Mouse (Mus musculus) hindbrain, embryonic 13.5 days (tissue): Measurements from ENCODE around the gene Qrich1. TPM values are rescaled to one million over a fixed set of nuclear protein-coding genes. Genes with fewer than 3 reads are reported as not detected.

Source experiments
- microRNA counts: library from miRNA; unstranded; fragments of <30 nt; microRNA quantifications from one replicate; lab custom pipeline; 2016
- microRNA-seq: library from miRNA; unstranded; fragments of <30 nt; microRNA quantifications from one replicate; pipeline ENCODE4, GENCODE M21; 2016
- polyA plus RNA-seq: library from polyadenylated mRNA; unstranded; fragments of >200 nt; fragmentation: Nextera tagmentation; extraction: Ambion mirVana; gene quantifications from 2 replicates; pipeline ENCODE4 v1.2.1, GENCODE M21; 2015

The Qrich1 gene
- polyA plus RNA-seq, 1 experiment from 2014 or later = 131 TPM

MicroRNAs encoded within 50 kb of the gene (microRNA counts, 519-probe panel; counts per million panel counts)
- 3,615 counts per million, percentile 49 among the panel's probes with 10 or more counts for microRNA mmu-miR-191 (lab: Ali Mortazavi, UCI)
- 3,171 counts per million, percentile 38 among the panel's probes with 10 or more counts for microRNA mmu-miR-425 (lab: Ali Mortazavi, UCI)

Small RNA genes lying within 50 kb of the gene (microRNA-seq; reads per million reads assigned to microRNA genes)
- gene Gm24083 (not detected), gene Mir191 (not detected), gene Mir425 (1,062 reads per million, percentile 78 among the genes with 10 or more reads in this experiment)

Other genes with a start within 250 kb of the Qrich1 start
- 135 and 143 TPM in 2 replicates for gene Nicn1, start 226.4 kb upstream of the Qrich1 start, polyA plus RNA-seq
- 32.1 and 33.3 TPM in 2 replicates for gene Amt, start 220.0 kb upstream of the Qrich1 start, polyA plus RNA-seq
- gene Rhoa, start 210.7 kb upstream of the Qrich1 start, polyA plus RNA-seq = 279 and 287 TPM in 2 replicates
- gene Tcta, start 210.6 kb upstream of the Qrich1 start, polyA plus RNA-seq = 55.0 and 63.3 TPM in 2 replicates
- gene Gpx1, start 177.9 kb upstream of the Qrich1 start, polyA plus RNA-seq = 503 and 518 TPM in 2 replicates
- gene Usp4, start 169.0 kb upstream of the Qrich1 start, polyA plus RNA-seq = 125 and 141 TPM in 2 replicates
- 1.7 and 2.3 TPM in 2 replicates for gene 1700102P08Rik, start 124.0 kb upstream of the Qrich1 start, polyA plus RNA-seq
- 1.0 and 1.2 TPM in 2 replicates for gene Ccdc36, start 88.3 kb upstream of the Qrich1 start, polyA plus RNA-seq
- not detected in 2 replicates for gene BC048562, start 80.3 kb upstream of the Qrich1 start, polyA plus RNA-seq
- 58.0 and 59.4 TPM in 2 replicates for gene Ccdc71, start 56.3 kb upstream of the Qrich1 start, polyA plus RNA-seq
- gene Klhdc8b, start 55.2 kb upstream of the Qrich1 start, polyA plus RNA-seq = 66.4 and 69.1 TPM in 2 replicates
- 20.9 and 21.6 TPM in 2 replicates for gene Lamb2, start 37.1 kb upstream of the Qrich1 start, polyA plus RNA-seq
- gene Usp19, start 26.2 kb upstream of the Qrich1 start, polyA plus RNA-seq = 71.9 and 74.1 TPM in 2 replicates
- gene Qars, start 9.1 kb upstream of the Qrich1 start, polyA plus RNA-seq = 71.5 and 77.8 TPM in 2 replicates
- 104 and 111 TPM in 2 replicates for gene Impdh2, start 43.5 kb downstream of the Qrich1 start, polyA plus RNA-seq
- 74.0 and 82.1 TPM in 2 replicates for gene Ndufaf3, start 50.6 kb downstream of the Qrich1 start, polyA plus RNA-seq
- gene Dalrd3, start 53.1 kb downstream of the Qrich1 start, polyA plus RNA-seq = 285 and 314 TPM in 2 replicates
- 280 and 317 TPM in 2 replicates for gene Wdr6, start 61.9 kb downstream of the Qrich1 start, polyA plus RNA-seq
- 25.6 and 31.4 TPM in 2 replicates for gene P4htm, start 80.9 kb downstream of the Qrich1 start, polyA plus RNA-seq
- 47.3 and 52.9 TPM in 2 replicates for gene Arih2, start 132.6 kb downstream of the Qrich1 start, polyA plus RNA-seq
- 45.0 and 45.5 TPM in 2 replicates for gene Slc25a20, start 145.3 kb downstream of the Qrich1 start, polyA plus RNA-seq
- 50.1 and 51.9 TPM in 2 replicates for gene Prkar2a, start 172.5 kb downstream of the Qrich1 start, polyA plus RNA-seq